Mouse (Mus musculus): ENCODE results near the gene Rorc.

DNA sequence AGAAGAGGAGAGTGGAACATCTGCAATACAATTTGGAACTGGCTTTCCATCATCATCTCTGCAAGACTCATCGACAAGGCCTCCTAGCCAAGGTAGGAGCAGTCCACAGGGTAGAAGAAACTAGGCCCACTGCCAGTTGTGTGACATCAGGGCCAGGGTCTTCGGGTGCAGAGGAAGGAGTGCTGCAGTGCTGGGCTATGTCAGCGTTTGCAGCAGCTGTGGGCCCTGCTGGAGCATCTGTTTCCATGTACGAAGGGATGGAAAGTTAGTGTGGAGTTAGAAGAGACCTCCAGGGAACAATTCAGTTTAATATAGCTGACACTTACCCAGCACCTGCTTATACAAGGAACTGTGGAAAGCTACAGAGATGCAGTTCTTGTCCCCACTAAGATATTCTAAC lies 20.5 kb downstream of the Rorc start:
- no peak for TF ChIP-seq CTCF (IDR thresholded peaks at IDR 0.05; ENCODE audit: low read depth, low read length)
- no peak for TF ChIP-seq EP300 (IDR thresholded peaks at IDR 0.05; ENCODE audit: insufficient read depth, low read depth, low read length)
- TF ChIP-seq POLR2A (IDR thresholded peaks at IDR 0.05; ENCODE audit: insufficient read depth, low read length), result no peak
